8 mouse cellular contexts compared by ENCODE assay signal in genomic region chr14:116925691-116926403, GRCm38 (mm10). TPM values are rescaled to one million over a fixed set of nuclear protein-coding genes. Genes with fewer than 3 reads are reported as not detected.
A peak's percentile ranks its signal among the peaks of the same experiment; 100 is the strongest.
DNase-seq lines count a peak whose midpoint lies in the region; ATAC-seq and TF ChIP-seq lines count a peak whose summit lies in the region.

No protein-coding gene starts in this region.

- peaks cover 6% of the 10 kb centered on the region; the same call in 1 of the 2 replicates for H3K4me1 ChIP-seq in lung, embryonic 14.5 days (ENCODE audit: insufficient read depth)
- H3K4me1 ChIP-seq in cortical plate, adult 2 months (ENCODE audit: control insufficient read depth, insufficient read depth, low read length) = no peaks in the 10 kb centered on the region
- peaks cover 13% of the 10 kb centered on the region; the same call in 1 of the 2 replicates for H3K4me1 ChIP-seq in hindbrain, postnatal 0 days (ENCODE audit: insufficient read depth, low read length)
- no peaks in the 10 kb centered on the region for H3K4me1 ChIP-seq in liver, embryonic 13.5 days (replicated peaks)
- H3K4me1 ChIP-seq in neural tube, embryonic 14.5 days (ENCODE audit: control insufficient read depth, insufficient read depth, low read length) = peaks cover 13% of the 10 kb centered on the region

- no peaks in the 10 kb centered on the region for H3K27me3 ChIP-seq in lung, embryonic 14.5 days (ENCODE audit: insufficient read depth, low read length)
- no peaks in the 10 kb centered on the region for H3K27me3 ChIP-seq in hindbrain, postnatal 0 days (ENCODE audit: insufficient read depth, low read length)
- peaks cover 39% of the 10 kb centered on the region for H3K27me3 ChIP-seq in liver, embryonic 13.5 days
- H3K27me3 ChIP-seq in neural tube, embryonic 14.5 days (ENCODE audit: control insufficient read depth, insufficient read depth, low read length) = no peaks in the 10 kb centered on the region

- peak; percentile 73 for DNase-seq in lung, embryonic 14.5 days
- DNase-seq in lung, adult 18-20 months = no peak
- DNase-seq in gastrocnemius, postnatal 36 days = peak; percentile 15 to 31
- peak; percentile 59 for DNase-seq in hindbrain, postnatal 0 days (ENCODE audit: low spot score)
- no peak for DNase-seq in liver, embryonic 13.5 days
- peak; percentile 63 for DNase-seq in yolk sac, embryonic 10.5 days (ENCODE audit: low spot score)

- H3K4me3 ChIP-seq in lung, embryonic 14.5 days (ENCODE audit: low read depth, low read length) = peak overlapping the region; percentile 80
- H3K4me3 ChIP-seq in cortical plate, adult 2 months (ENCODE audit: insufficient read depth, low read length) = peak overlapping the region; percentile 47
- H3K4me3 ChIP-seq in hindbrain, postnatal 0 days (ENCODE audit: low read length) = peak overlapping the region; percentile 90
- H3K4me3 ChIP-seq in liver, embryonic 13.5 days (replicated peaks) = peak overlapping the region; percentile 57
- H3K4me3 ChIP-seq in neural tube, embryonic 14.5 days (ENCODE audit: low read depth, low read length) = peak overlapping the region; percentile 86

- no peak for TF ChIP-seq CTCF in lung, embryonic 14.5 days (IDR thresholded peaks at IDR 0.05; ENCODE audit: low read depth)
- no peak for TF ChIP-seq CTCF in cortical plate, adult 2 months (IDR thresholded peaks at IDR 0.05; ENCODE audit: extremely low read depth, insufficient read depth, low read length)
- TF ChIP-seq CTCF in hindbrain, postnatal 0 days (IDR thresholded peaks at IDR 0.05; ENCODE audit: low read depth) = no peak

- no peaks in the 10 kb centered on the region for H3K9me3 ChIP-seq in lung, embryonic 14.5 days (ENCODE audit: low read depth, low read length)
- H3K9me3 ChIP-seq in hindbrain, postnatal 0 days (ENCODE audit: low read length) = no peaks in the 10 kb centered on the region
- no peaks in the 10 kb centered on the region for H3K9me3 ChIP-seq in liver, embryonic 13.5 days (replicated peaks)
- no peaks in the 10 kb centered on the region for H3K9me3 ChIP-seq in neural tube, embryonic 14.5 days (ENCODE audit: control insufficient read depth, low read length)

- WGBS in lung, embryonic 14.5 days = under 1% methylated on average over 50 of the region's 58 CpGs
- under 1% methylated on average over 54 of the region's 58 CpGs for WGBS in hindbrain, postnatal 0 days
- WGBS in liver, embryonic 13.5 days (ENCODE audit: insufficient replicate concordance) = under 1% methylated on average over 54 of the region's 58 CpGs
- under 1% methylated on average over 47 of the region's 58 CpGs for WGBS in neural tube, embryonic 14.5 days

- no peaks in the 10 kb centered on the region for H3K36me3 ChIP-seq in lung, embryonic 14.5 days (ENCODE audit: insufficient read depth)
- no peaks in the 10 kb centered on the region for H3K36me3 ChIP-seq in hindbrain, postnatal 0 days (ENCODE audit: insufficient read depth, low read length)
- no peaks in the 10 kb centered on the region for H3K36me3 ChIP-seq in liver, embryonic 13.5 days
- no peaks in the 10 kb centered on the region for H3K36me3 ChIP-seq in neural tube, embryonic 14.5 days (ENCODE audit: control insufficient read depth, insufficient read depth, low read length)

- H3K4me2 ChIP-seq in lung, embryonic 14.5 days = peak overlapping the region; percentile 78
- peak overlapping the region; percentile 92 for H3K4me2 ChIP-seq in hindbrain, postnatal 0 days (ENCODE audit: low read depth, low read length)
- H3K4me2 ChIP-seq in liver, embryonic 13.5 days = peak overlapping the region; percentile 63
- H3K4me2 ChIP-seq in neural tube, embryonic 14.5 days (ENCODE audit: low read depth, low read length) = peak overlapping the region; percentile 84

- ATAC-seq in lung, embryonic 14.5 days (ENCODE audit: insufficient read depth) = peak; percentile 53
- ATAC-seq in hindbrain, postnatal 0 days = peak; percentile 27
- peak; percentile 40; the same call in 1 of the 2 replicates for ATAC-seq in liver, embryonic 13.5 days (ENCODE audit: low read depth)
- peak; percentile 49 for ATAC-seq in neural tube, embryonic 14.5 days (ENCODE audit: low read depth)

- peak overlapping the region; percentile 87 for H3K9ac ChIP-seq in lung, embryonic 14.5 days
- peak overlapping the region; percentile 75 for H3K9ac ChIP-seq in hindbrain, postnatal 0 days (replicated peaks; ENCODE audit: low read length)
- peak overlapping the region; percentile 56 for H3K9ac ChIP-seq in liver, embryonic 13.5 days
- H3K9ac ChIP-seq in neural tube, embryonic 14.5 days (replicated peaks; ENCODE audit: low read depth, low read length) = peak overlapping the region; percentile 74

- TF ChIP-seq POLR2A in cortical plate, adult 2 months (IDR thresholded peaks at IDR 0.05; ENCODE audit: extremely low read depth, insufficient read depth, low read length) = no peak

- intact Hi-C loops in gastrocnemius, postnatal 36 days (cut with DNase I) = no loop called here

- H3K27ac ChIP-seq in lung, embryonic 14.5 days (ENCODE audit: low read depth) = peak overlapping the region; percentile 97
- peak overlapping the region; percentile 75 for H3K27ac ChIP-seq in cortical plate, adult 2 months (ENCODE audit: insufficient read depth, low read length)
- H3K27ac ChIP-seq in hindbrain, postnatal 0 days = peak overlapping the region; percentile 82
- peak overlapping the region; percentile 63 for H3K27ac ChIP-seq in liver, embryonic 13.5 days
- H3K27ac ChIP-seq in neural tube, embryonic 14.5 days (ENCODE audit: low read depth, low read length) = peak overlapping the region; percentile 90

RNA-seq across cellular contexts. Expression of gene Gpc6, which starts 0.7 kb away (rescaled TPM):
- polyA plus RNA-seq in lung, embryonic 14.5 days (2014; fragmentation: Nextera tagmentation; extraction: Ambion mirVana) = 37.0 and 38.9 TPM in 2 replicates
- 4.7 and 5.0 TPM in 2 replicates for polyA plus RNA-seq in cortical plate, adult 2 months (2012; rRNA removed)
- total RNA-seq in gastrocnemius, postnatal 36 days (2021) = 1 to 10 TPM; 2.0 to 2.1 TPM
- total RNA-seq in hindbrain, postnatal 0 days (2014; rRNA removed) = 20.5 and 28.5 TPM in 2 replicates
- 17.1 and 17.9 TPM in 2 replicates for polyA plus RNA-seq in hindbrain, postnatal 0 days (2015; fragmentation: Nextera tagmentation; extraction: Ambion mirVana)
- 3.3 and 4.0 TPM in 2 replicates for polyA plus RNA-seq in liver, embryonic 13.5 days (2015; fragmentation: Nextera tagmentation; extraction: Ambion mirVana)
- 20.8 and 27.8 TPM in 2 replicates for polyA plus RNA-seq in neural tube, embryonic 14.5 days (2014; fragmentation: Nextera tagmentation; extraction: Ambion mirVana)

Comparison
In these comparisons a context has a peak if more than half of its experiments do, and no peak if none do; other contexts are left out.
1. DNase-seq: peak in lung, embryonic 14.5 days (single experiment), gastrocnemius, postnatal 36 days (2 of 2), hindbrain, postnatal 0 days (single experiment) and yolk sac, embryonic 10.5 days (single experiment); none in lung, adult 18-20 months (0 of 2) and liver, embryonic 13.5 days (single experiment).
2. Peak in every context shown above with its lines, with median percentiles within 50 percentile points of each other: ATAC-seq, H3K27ac ChIP-seq, H3K4me2 ChIP-seq, H3K4me3 ChIP-seq and H3K9ac ChIP-seq.